Mouse (Mus musculus): ENCODE results near the gene Ncoa6.

Gene Ncoa6

GRCm38 (mm10) chr2:155442916-155443315 is 30.8 kb downstream of the Ncoa6 start:
- no peak for DNase-seq (ENCODE audit: extremely low spot score, low spot score)

- no peak for DNase-seq (ENCODE audit: extremely low spot score, low spot score)
Observed at GRCm38 (mm10) chr2:155436445-155436844, 37.2 kb downstream of the Ncoa6 start.

- DNase-seq (ENCODE audit: extremely low spot score, low spot score) = no peak
Observed at GRCm38 (mm10) chr2:155420911-155421310, 52.8 kb downstream of the Ncoa6 start.

- no peak for DNase-seq (ENCODE audit: extremely low spot score, low spot score)
Observed at GRCm38 (mm10) chr2:155404635-155405034, 69.1 kb downstream of the Ncoa6 start.

DNA sequence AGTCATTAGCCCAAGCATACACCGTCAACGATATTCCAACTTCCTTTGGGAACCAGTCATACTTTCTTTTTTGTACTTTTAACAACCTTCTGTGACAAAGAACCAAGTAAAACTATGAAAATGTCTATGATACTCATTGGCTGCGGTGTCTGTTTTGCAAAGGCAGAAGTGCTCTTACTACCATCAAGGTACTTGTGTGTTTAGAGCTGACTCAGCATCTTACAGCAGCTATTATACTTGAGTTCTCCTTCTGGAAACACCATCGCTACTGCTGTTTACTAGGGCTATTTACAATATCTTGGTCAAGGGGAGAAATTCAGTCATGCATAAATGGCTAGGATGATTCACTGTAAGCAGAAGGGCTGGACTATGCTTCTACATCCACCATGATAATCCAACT is 71.8 kb downstream of the Ncoa6 start:
- DNase-seq (ENCODE audit: extremely low spot score, low spot score) = no peak

- DNase-seq (ENCODE audit: extremely low spot score, low spot score) = no peak
Observed at GRCm38 (mm10) chr2:155400276-155400675, 73.4 kb downstream of the Ncoa6 start.

DNA sequence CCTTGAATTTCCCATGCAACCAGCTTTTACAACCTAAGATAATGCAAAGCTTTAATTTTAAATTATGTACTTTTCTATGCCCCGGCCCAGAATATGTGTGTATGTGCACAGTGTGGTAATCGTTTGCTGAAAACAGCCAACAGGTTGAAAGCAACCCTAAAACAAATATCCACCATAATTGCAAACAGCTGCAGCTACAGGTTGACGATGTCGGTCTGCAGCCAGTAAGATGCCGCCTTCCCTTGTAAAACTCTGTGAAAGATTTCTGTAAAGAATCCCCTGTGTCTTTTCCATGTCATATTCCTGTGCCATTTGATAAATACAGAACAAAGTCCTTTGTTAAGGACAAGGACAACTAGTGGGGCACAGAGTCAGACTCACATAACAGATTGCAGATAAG is 79.1 kb downstream of the Ncoa6 start:
- DNase-seq (ENCODE audit: extremely low spot score, low spot score) = no peak

- no peak for DNase-seq (ENCODE audit: extremely low spot score, low spot score)
Observed at GRCm38 (mm10) chr2:155388573-155388972, 85.1 kb downstream of the Ncoa6 start.

DNA sequence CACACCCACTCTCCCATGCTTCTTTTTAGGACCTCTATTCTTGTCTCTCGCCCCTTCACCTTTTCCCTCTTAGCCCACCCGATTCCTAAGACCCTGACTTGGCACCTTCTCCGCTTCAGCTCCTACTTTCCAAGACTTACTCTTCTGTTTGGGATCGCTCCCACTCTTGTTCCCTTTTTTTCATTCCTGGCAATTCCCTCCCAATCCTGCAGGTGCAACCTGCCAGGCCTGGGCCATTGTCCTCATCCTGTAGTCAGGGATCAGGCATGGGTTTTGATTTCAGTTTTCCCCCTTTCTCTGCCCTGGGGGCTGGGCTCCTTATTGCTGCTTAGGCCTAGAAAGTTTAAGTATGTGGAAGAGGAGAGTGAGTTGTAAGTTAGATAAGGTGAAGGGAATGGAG is 86.6 kb downstream of the Ncoa6 start:
- no peak for DNase-seq (ENCODE audit: extremely low spot score, low spot score)

DNA sequence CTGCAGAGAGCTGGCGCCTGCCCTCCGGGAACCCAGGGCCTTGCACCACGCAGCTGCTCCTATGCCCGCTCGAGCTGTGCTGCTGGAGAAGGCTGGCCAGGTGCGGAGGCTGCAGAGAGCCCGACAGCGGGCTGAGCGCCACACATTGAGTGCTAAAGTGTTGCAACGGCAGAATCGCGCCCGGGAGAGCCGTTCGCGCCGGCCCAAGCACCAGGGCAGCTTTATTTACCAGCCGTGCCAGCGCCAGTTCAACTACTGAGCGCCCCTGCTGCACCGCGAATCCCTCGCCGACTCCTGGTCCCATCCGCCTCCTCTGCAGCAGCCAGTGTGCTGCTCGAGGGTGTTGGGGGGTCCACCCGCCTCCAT is 87.2 kb downstream of the Ncoa6 start:
- DNase-seq (ENCODE audit: extremely low spot score, low spot score) = no peak

GRCm38 (mm10) chr2:155385731-155386533 is 87.8 kb downstream of the Ncoa6 start:
- DNase-seq (ENCODE audit: extremely low spot score, low spot score) = no peak

DNA sequence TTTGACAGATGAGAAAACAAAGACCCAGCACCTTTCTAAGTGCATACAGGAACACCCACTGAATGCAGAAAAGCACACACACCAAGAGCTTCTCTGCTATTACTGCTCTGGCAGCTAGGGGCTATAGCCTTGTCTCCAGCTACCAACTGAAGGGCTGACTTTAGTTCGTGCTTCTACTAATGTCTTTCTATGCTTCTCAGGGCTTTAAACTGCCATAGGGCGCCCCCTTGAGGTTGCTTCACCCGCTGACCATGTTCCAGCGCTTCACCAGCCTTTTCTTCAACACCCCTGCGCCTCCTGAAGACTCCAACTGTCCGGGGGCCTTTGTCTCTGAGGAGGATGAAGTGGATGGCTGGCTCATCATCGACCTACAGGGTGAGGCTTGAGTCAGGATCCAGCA is 88.6 kb downstream of the Ncoa6 start:
- DNase-seq (ENCODE audit: extremely low spot score, low spot score) = peak; percentile 71

DNA sequence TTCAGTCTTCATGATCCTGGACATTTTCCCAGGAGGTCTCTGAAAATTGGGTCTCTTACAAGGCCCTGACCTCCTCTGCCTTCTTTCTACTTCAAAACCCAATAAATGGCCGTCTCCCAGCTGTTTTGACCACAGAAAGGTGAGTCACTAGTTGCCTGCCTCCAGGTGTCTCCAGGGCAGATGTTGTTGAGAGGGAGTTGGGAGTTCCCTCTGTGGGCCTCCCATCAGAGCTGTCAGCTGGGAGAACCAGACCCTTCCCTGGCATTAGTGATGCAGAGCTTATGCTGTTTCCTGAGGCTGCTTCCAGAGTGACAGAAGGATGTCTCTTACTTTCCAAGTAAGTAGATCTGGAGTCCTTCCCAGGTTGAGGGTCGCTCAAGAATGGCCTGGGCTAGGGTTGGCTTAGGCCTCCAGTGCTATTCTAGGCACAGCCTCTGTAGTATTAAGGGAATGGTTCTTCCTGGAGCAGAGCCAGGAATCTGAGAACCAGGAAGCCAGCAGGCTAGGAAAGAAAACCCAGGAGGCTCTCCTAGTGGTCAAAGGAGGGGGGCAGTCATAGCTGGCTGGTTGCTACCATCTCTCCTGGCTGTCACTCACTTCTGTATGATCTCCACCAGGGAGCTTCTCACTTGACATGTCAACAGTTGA is 90.8 kb downstream of the Ncoa6 start:
- DNase-seq (ENCODE audit: extremely low spot score, low spot score) = no peak

DNA sequence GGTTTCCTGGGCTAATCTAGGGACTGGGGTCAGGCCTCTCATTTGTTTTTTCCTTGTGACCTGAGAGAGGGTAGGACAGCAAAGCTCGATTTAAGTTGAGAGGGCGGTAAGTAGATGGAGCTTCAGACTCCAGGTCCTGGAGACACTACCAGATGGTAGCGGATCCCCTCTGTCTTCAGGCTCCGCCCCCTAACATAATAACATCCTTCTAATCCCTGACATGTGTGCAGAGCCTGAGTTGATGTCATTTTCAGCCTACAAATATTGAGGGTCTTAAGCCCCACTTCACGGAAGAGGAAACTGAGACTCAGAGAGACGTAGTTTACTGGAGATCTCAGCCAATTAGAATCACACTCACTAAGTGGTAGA is 91.4 kb downstream of the Ncoa6 start:
- no peak for DNase-seq (ENCODE audit: extremely low spot score, low spot score)

DNA sequence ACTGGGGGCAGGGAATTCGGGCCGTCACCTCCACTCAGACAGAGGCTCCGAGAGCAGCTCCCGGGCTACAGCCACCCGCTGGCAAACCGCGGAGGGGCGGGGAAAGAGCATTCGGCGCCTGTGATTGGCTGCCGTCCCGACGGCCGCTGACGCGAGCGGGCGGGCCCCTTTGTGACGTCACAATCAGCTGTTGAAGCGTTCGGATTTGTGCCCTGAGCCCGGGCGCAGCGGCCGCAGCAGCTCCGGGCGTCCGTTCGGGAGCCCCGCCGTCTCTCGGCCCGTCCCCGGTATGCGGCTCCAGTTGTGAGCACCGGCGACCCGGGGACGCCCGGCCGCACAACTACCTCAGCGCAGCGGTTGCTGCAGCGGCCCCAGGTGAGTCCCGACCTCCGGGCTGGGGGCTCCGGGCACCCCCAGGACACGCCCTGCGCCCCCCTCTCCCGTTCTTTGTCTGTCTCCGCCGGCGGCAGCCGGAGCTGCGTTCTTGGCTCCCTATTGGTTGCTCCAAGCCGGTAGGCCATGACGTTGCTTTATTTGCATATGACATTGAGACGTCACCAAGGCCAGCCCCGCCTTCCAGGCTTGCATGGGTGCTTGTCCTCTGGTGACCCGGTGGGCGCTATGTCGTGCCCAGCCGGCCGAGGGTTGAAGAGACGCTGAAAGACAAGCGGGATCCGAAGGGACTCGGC is 91.9 kb downstream of the Ncoa6 start:
- peak; percentile 98 for DNase-seq (ENCODE audit: extremely low spot score, low spot score)

GRCm38 (mm10) chr2:155381060-155381437 is 92.6 kb downstream of the Ncoa6 start:
- DNase-seq (ENCODE audit: extremely low spot score, low spot score) = no peak

DNA sequence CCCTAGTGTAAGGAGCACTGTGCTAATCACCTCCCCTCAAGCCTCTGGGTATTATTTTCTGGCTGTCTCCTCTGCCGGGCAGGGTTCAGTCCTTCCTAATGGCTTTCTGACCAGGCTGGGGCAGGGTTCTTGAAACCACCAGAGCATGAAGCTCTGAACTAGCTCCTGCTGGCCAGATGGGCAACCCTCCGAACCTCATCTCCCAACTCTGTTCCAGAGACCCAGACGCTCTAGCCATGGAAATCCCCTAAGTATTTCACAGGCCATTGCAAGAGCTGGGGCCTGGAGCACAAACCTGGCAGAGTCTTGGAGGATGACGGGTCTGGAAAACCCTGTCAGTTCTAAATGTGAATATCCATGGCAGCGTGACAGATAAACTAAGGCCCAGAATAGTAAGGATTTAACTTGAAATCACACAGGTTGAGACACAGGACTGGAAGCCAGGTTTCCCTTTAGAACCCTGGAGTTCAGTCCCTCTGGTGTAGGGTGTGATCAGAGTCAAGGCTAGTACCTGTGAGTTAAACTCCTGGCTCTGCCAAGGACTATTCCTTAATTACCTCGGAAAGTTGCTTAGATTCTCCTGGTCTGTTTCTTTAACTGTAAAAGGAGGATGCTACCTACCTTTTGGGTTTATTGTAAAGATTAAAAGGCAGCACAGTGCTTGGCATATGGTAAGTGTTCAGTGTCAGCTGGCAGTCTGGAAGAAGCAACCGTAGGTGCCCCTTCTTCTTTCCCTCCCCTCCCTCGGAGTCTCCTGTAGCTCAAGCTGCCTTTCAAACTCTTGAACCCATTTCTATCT is 93.2 kb downstream of the Ncoa6 start, which contains the start of gene Trp53inp2:
TSS of gene Trp53inp2 (plus strand) at position 799 of the 799 bp plus-strand sequence.
- peak; percentile 16 for DNase-seq (ENCODE audit: extremely low spot score, low spot score)

DNA sequence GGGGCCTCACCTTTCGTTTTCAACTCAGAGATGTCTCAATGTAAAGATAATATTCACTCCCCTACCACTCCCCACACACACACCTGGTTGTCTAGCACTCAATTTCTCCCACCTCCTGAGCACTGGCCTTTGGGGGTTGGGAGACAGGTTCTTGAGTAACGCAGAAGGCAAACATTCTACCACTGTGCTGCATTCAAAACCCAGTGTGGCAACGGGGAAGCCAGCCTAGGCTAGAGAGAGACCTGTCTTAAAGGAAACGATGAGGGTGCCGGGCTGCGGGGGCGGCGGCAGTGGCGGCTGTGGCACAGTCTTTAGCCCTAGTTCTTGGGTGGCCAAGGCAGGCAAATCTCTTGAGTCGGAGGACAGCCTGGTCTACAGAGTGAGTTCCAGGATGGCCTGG is 97.5 kb downstream of the Ncoa6 start:
- DNase-seq (ENCODE audit: extremely low spot score, low spot score) = no peak

DNA sequence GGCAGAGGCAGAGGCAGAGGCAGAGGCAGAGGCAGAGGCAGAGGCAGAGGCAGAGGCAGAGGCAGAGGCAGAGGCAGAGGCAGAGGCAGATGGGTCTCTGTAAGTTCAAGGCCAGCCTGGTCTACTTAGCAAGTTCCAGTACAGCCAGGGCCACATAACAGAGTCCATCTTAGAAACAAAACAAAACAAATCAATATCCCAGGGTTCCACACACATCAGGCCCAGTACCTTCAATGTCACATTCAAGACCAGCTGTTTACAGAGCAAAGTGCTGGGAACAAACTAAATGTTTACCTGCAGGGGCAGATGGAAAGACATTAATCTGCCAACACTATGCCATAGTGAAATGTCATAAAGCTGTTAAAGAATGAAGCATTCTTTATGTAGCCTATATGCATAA is 99.2 kb downstream of the Ncoa6 start:
- DNase-seq (ENCODE audit: extremely low spot score, low spot score) = no peak

DNA sequence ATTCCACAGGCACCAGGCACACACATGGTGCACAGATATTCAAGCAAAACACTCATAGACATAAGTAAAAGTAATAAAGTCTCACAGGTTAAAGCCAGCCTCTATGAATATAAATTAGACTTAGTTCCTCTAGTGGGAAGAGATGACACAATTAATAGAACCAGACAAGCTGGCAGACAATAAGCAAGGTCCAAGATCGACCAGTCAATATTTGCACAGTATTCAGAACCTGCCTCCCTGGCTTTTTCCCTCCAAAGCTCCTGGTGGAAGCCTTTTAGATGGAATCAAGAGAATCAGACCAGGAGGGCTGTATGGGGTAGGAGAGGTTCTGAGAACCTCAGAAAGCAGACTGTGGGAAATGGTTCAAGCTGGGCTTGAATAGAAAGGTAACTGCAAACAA is 99.8 kb downstream of the Ncoa6 start:
- no peak for DNase-seq (ENCODE audit: extremely low spot score, low spot score)

DNA sequence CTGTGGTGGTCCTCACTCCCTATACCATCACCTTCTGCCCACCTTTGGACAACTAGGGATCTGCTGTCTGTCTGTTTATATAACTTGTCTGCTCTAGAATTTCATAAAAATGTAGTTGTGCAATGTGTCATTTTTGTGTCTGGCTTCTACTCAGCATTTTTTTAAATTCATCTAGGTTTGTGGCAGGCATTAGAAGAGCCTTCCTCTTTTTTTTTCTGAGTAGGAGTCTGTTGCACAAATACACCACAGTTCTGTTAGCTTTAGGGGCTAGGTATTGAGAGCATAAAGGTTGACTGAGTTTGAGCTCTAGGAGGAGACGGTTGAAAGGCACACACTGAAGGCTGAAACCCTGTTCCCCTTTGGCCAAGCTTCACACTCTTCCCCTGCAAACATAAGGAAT is 100.4 kb downstream of the Ncoa6 start:
- no peak for DNase-seq (ENCODE audit: extremely low spot score, low spot score)

DNA sequence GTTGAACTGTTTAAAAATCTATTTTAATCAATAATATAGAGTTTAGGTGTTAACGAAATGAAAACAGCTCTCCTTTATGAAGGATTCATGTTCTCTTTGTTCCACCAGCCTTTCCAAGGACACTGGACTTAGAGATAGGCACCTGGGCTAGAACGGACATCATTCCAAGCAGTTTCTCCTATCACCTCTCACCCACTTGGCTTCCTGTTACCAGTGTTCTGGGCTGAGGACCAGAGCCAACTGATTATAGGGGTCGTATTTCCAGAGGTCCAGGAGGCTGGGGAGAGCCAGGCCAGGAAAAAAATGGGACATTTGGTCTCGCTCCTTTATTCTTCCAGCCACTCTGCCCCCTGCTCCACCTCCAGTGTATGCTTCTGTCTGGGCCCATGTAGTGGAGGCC is 101.2 kb downstream of the Ncoa6 start:
- no peak for DNase-seq (ENCODE audit: extremely low spot score, low spot score)
